11 mouse cellular contexts compared by ENCODE assay signal in the genomic region with DNA sequence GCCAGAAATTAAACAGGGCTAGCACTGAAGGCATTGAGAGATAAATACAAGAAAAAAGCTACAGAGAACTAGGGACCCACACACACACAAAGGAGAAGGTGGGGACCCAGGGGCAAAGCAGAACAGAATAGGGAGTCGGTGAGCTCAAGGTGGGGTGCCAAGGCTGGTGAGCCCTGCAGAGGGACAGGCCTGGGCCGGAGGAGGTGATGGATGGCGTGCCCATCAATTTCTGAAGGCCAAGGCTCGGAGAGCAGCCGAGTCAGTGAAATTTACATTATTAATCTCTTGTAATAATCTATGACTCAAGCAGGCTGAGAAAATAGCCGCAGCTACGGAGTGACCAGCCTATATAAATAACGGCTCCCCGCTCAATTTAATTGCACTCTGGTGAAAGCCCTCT.
DNase-seq lines count a peak whose midpoint lies in the region; ATAC-seq lines count a peak whose summit lies in the region.
"Had no signal": no experiment of that assay in that cellular context is flagged by ENCODE, and none has a peak within 500 bp of the region (broad histone marks: within the 10 kb centered on the region; RNA-seq: fewer than 3 reads in every experiment).

No protein-coding gene starts in this region.

- H3K4me3 ChIP-seq in intestine, embryonic 14.5 days (ENCODE audit: low read depth, low read length) = no peak overlapping the region
- H3K4me3 ChIP-seq in intestine, embryonic 16.5 days (ENCODE audit: low read length) = no peak overlapping the region
- H3K4me3 ChIP-seq in embryonic facial prominence, embryonic 12.5 days = no peak overlapping the region
- H3K4me3 ChIP-seq in hindbrain, embryonic 11.5 days (ENCODE audit: low read depth, low read length) = no peak overlapping the region
- H3K4me3 ChIP-seq in midbrain, embryonic 11.5 days (ENCODE audit: low read depth, low read length) = no peak overlapping the region
- H3K4me3 ChIP-seq: heart, embryonic 13.5 days had no signal

- 0 out of 2 replicates have a peak, but pooled peaks cover 10% of the 10 kb centered on the region for H3K4me1 ChIP-seq in intestine, embryonic 14.5 days (replicated peaks; ENCODE audit: control insufficient read depth, insufficient read depth, low read length)
- H3K4me1 ChIP-seq in intestine, embryonic 16.5 days (ENCODE audit: control insufficient read depth, insufficient read depth, low read length) = no peaks in the 10 kb centered on the region
- peaks cover 18% of the 10 kb centered on the region for H3K4me1 ChIP-seq in embryonic facial prominence, embryonic 12.5 days
- H3K4me1 ChIP-seq in hindbrain, embryonic 11.5 days (replicated peaks; ENCODE audit: control insufficient read depth, insufficient read depth, low read length) = peaks cover 8% of the 10 kb centered on the region; the same call in 1 of the 2 replicates
- H3K4me1 ChIP-seq in midbrain, embryonic 11.5 days (ENCODE audit: control insufficient read depth, insufficient read depth, low read length) = peaks cover 10% of the 10 kb centered on the region
- H3K4me1 ChIP-seq: heart, embryonic 13.5 days had no signal

- no peaks in the 10 kb centered on the region for H3K36me3 ChIP-seq in intestine, embryonic 14.5 days (ENCODE audit: control insufficient read depth, insufficient read depth, low read length)
- H3K36me3 ChIP-seq in intestine, embryonic 16.5 days (ENCODE audit: control insufficient read depth, insufficient read depth, low read length) = no peaks in the 10 kb centered on the region
- no peaks in the 10 kb centered on the region for H3K36me3 ChIP-seq in embryonic facial prominence, embryonic 12.5 days
- H3K36me3 ChIP-seq in hindbrain, embryonic 11.5 days (ENCODE audit: control insufficient read depth, insufficient read depth, low read length) = no peaks in the 10 kb centered on the region
- no peaks in the 10 kb centered on the region for H3K36me3 ChIP-seq in midbrain, embryonic 11.5 days (ENCODE audit: control insufficient read depth, insufficient read depth, low read length)
- H3K36me3 ChIP-seq: heart, embryonic 13.5 days had no signal

- H3K9ac ChIP-seq in intestine, embryonic 14.5 days (ENCODE audit: low read length) = no peak overlapping the region
- no peak overlapping the region for H3K9ac ChIP-seq in intestine, embryonic 16.5 days (ENCODE audit: low read depth, low read length)
- H3K9ac ChIP-seq in embryonic facial prominence, embryonic 12.5 days = no peak overlapping the region
- H3K9ac ChIP-seq in hindbrain, embryonic 11.5 days (ENCODE audit: low read depth, low read length) = peak overlapping the region; percentile 7; the same call in 1 of the 2 replicates
- peak overlapping the region; percentile 9; the same call in 1 of the 2 replicates for H3K9ac ChIP-seq in midbrain, embryonic 11.5 days (ENCODE audit: low read length)
- H3K9ac ChIP-seq: heart, embryonic 13.5 days had no signal

- no peaks in the 10 kb centered on the region for H3K9me3 ChIP-seq in intestine, embryonic 14.5 days (ENCODE audit: control insufficient read depth, low read length)
- H3K9me3 ChIP-seq in intestine, embryonic 16.5 days (ENCODE audit: control insufficient read depth, low read length) = no peaks in the 10 kb centered on the region
- H3K9me3 ChIP-seq in embryonic facial prominence, embryonic 12.5 days = no peaks in the 10 kb centered on the region
- no peaks in the 10 kb centered on the region for H3K9me3 ChIP-seq in hindbrain, embryonic 11.5 days (ENCODE audit: control insufficient read depth, low read length)
- no peaks in the 10 kb centered on the region for H3K9me3 ChIP-seq in midbrain, embryonic 11.5 days (ENCODE audit: control insufficient read depth, low read length)
- H3K9me3 ChIP-seq: heart, embryonic 13.5 days had no signal

- no peak overlapping the region for H3K27ac ChIP-seq in intestine, embryonic 14.5 days (ENCODE audit: low read depth)
- no peak overlapping the region for H3K27ac ChIP-seq in intestine, embryonic 16.5 days (ENCODE audit: low read length)
- H3K27ac ChIP-seq in embryonic facial prominence, embryonic 12.5 days = no peak overlapping the region
- peak overlapping the region; percentile 87 for H3K27ac ChIP-seq in hindbrain, embryonic 11.5 days (ENCODE audit: low read depth, low read length)
- H3K27ac ChIP-seq in midbrain, embryonic 11.5 days (ENCODE audit: low read depth, low read length) = peak overlapping the region; percentile 45
- H3K27ac ChIP-seq: heart, embryonic 13.5 days had no signal

- peak overlapping the region; percentile 40 for H3K4me2 ChIP-seq in intestine, embryonic 14.5 days (ENCODE audit: low read length)
- no peak overlapping the region for H3K4me2 ChIP-seq in intestine, embryonic 16.5 days (ENCODE audit: low read depth, low read length)
- peak overlapping the region; percentile 7; the same call in 1 of the 2 replicates for H3K4me2 ChIP-seq in embryonic facial prominence, embryonic 12.5 days (replicated peaks)
- no peak overlapping the region; the same call in none of the 2 replicates for H3K4me2 ChIP-seq in hindbrain, embryonic 11.5 days (replicated peaks; ENCODE audit: low read depth, low read length)
- H3K4me2 ChIP-seq in midbrain, embryonic 11.5 days = 0 out of 2 replicates have a peak overlapping the region, but pooled peaks have one; percentile 3
- H3K4me2 ChIP-seq: heart, embryonic 13.5 days had no signal

- H3K27me3 ChIP-seq in intestine, embryonic 14.5 days (replicated peaks; ENCODE audit: control insufficient read depth, insufficient read depth, low read length) = no peaks in the 10 kb centered on the region; the same call in 1 of the 2 replicates
- H3K27me3 ChIP-seq in intestine, embryonic 16.5 days (replicated peaks; ENCODE audit: control insufficient read depth, insufficient read depth, low read length) = no peaks in the 10 kb centered on the region; the same call in 1 of the 2 replicates
- H3K27me3 ChIP-seq in embryonic facial prominence, embryonic 12.5 days = no peaks in the 10 kb centered on the region
- no peaks in the 10 kb centered on the region for H3K27me3 ChIP-seq in hindbrain, embryonic 11.5 days (ENCODE audit: control insufficient read depth, insufficient read depth, low read length)
- H3K27me3 ChIP-seq in midbrain, embryonic 11.5 days (ENCODE audit: control insufficient read depth, insufficient read depth, low read length) = no peaks in the 10 kb centered on the region

- no peak for ATAC-seq in intestine, embryonic 14.5 days (replicated peaks; ENCODE audit: low FRiP score, low TSS enrichment, low read depth)
- ATAC-seq in intestine, embryonic 16.5 days = no peak
- no peak for ATAC-seq in embryonic facial prominence, embryonic 12.5 days (ENCODE audit: insufficient number of reproducible peaks, insufficient read depth, low FRiP score, low TSS enrichment)
- peak; percentile 52; the same call in 1 of the 2 replicates for ATAC-seq in hindbrain, embryonic 11.5 days (ENCODE audit: low FRiP score)
- ATAC-seq in midbrain, embryonic 11.5 days (ENCODE audit: low FRiP score) = peak; percentile 47; the same call in 1 of the 2 replicates

- WGBS in intestine, embryonic 14.5 days = 30% methylated on average over 9 of the region's 9 CpGs
- WGBS in intestine, embryonic 16.5 days = 37% methylated on average over 9 of the region's 9 CpGs
- WGBS in embryonic facial prominence, embryonic 12.5 days = 68% methylated on average over 9 of the region's 9 CpGs
- WGBS in hindbrain, embryonic 11.5 days = 46% methylated on average over 9 of the region's 9 CpGs
- 55% methylated on average over 9 of the region's 9 CpGs for WGBS in midbrain, embryonic 11.5 days

- DNase-seq in intestine, embryonic 14.5 days (ENCODE audit: low spot score) = no peak
- peak; percentile 33 for DNase-seq in hindbrain, embryonic 11.5 days (ENCODE audit: low spot score)
- DNase-seq in midbrain, embryonic 11.5 days (ENCODE audit: low spot score, missing footprints) = no peak
- no peak for DNase-seq in B cell, adult 2 months
- DNase-seq in right cerebral cortex, postnatal 4 days = no peak
- no peak for DNase-seq in adrenal gland, postnatal 10 days
- DNase-seq: kidney, adult 8-10 months; thymus, adult 2 months had no signal

Comparison
In these comparisons a context has a peak if more than half of its experiments do, and no peak if none do; other contexts are left out.
1. H3K4me2 ChIP-seq: peak in intestine, embryonic 14.5 days (single experiment), embryonic facial prominence, embryonic 12.5 days (single experiment) and midbrain, embryonic 11.5 days (single experiment); none in intestine, embryonic 16.5 days (single experiment) and hindbrain, embryonic 11.5 days (single experiment).
2. ATAC-seq: peak in hindbrain, embryonic 11.5 days (single experiment) and midbrain, embryonic 11.5 days (single experiment); none in intestine, embryonic 14.5 days (single experiment), intestine, embryonic 16.5 days (single experiment) and embryonic facial prominence, embryonic 12.5 days (single experiment).
3. H3K27ac ChIP-seq: peak in hindbrain, embryonic 11.5 days (single experiment) and midbrain, embryonic 11.5 days (single experiment); none in intestine, embryonic 14.5 days (single experiment), intestine, embryonic 16.5 days (single experiment) and embryonic facial prominence, embryonic 12.5 days (single experiment).
4. H3K9ac ChIP-seq: peak in hindbrain, embryonic 11.5 days (single experiment) and midbrain, embryonic 11.5 days (single experiment); none in intestine, embryonic 14.5 days (single experiment), intestine, embryonic 16.5 days (single experiment) and embryonic facial prominence, embryonic 12.5 days (single experiment).